ENCODE assay signal across 11 mouse cellular contexts in the genomic region with DNA sequence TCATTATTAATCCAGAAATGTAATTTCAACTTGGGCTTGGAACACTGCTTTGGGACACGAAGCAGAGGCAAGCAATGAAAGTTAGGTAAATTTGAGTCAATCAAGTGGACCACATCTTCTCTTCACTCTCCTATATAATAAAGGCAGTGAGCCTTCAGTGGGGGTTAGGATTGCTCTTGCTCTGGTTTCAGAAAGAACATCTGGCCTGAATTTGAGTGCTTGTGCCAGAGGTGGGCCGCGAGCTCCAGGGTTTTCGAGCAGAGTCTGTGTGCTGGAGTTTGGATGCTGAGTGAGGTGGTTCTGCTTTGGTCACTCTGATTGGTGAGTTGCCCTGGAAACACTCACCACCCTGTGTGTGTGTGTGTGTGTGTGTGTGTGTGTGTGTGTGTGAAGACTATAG.
DNase-seq lines count a peak whose midpoint lies in the region; ATAC-seq lines count a peak whose summit lies in the region.
"Had no signal": no experiment of that assay in that cellular context is flagged by ENCODE, and none has a peak within 500 bp of the region (broad histone marks: within the 10 kb centered on the region; RNA-seq: fewer than 3 reads in every experiment).

No protein-coding gene starts in this region.

- peaks cover 54% of the 10 kb centered on the region for H3K4me1 ChIP-seq in kidney, embryonic 15.5 days
- peaks cover 64% of the 10 kb centered on the region for H3K4me1 ChIP-seq in liver, embryonic 15.5 days (replicated peaks)
- H3K4me1 ChIP-seq in hindbrain, embryonic 16.5 days (ENCODE audit: control insufficient read depth, insufficient read depth, low read depth, low read length) = peaks cover 14% of the 10 kb centered on the region

- no peaks in the 10 kb centered on the region for H3K27me3 ChIP-seq in kidney, embryonic 15.5 days
- no peaks in the 10 kb centered on the region for H3K27me3 ChIP-seq in liver, embryonic 15.5 days
- no peaks in the 10 kb centered on the region for H3K27me3 ChIP-seq in hindbrain, embryonic 16.5 days (replicated peaks; ENCODE audit: control insufficient read depth, insufficient read depth, low read length)
- H3K27me3 ChIP-seq: forebrain, embryonic 15.5 days had no signal

- no peaks in the 10 kb centered on the region for H3K9me3 ChIP-seq in kidney, embryonic 15.5 days (replicated peaks)
- H3K9me3 ChIP-seq in liver, embryonic 15.5 days (replicated peaks) = no peaks in the 10 kb centered on the region
- no peaks in the 10 kb centered on the region for H3K9me3 ChIP-seq in hindbrain, embryonic 16.5 days (ENCODE audit: control insufficient read depth, low read length)
- H3K9me3 ChIP-seq: forebrain, embryonic 15.5 days had no signal

- DNase-seq in embryo, embryonic 10 days (ENCODE audit: low spot score) = peak; percentile 39
- no peak for DNase-seq in embryo, embryonic 9.5 days (ENCODE audit: extremely low spot score)
- DNase-seq in kidney, postnatal 25 days = no peak
- DNase-seq in forelimb bud, embryonic 11.5 days (ENCODE audit: low read depth, low spot score) = peak; percentile 72
- no peak for DNase-seq in thymus, postnatal 0 days (ENCODE audit: low spot score)
- DNase-seq: left cerebral cortex, postnatal 4 days had no signal

- H3K27ac ChIP-seq in kidney, embryonic 15.5 days = peak overlapping the region; percentile 89
- H3K27ac ChIP-seq in liver, embryonic 15.5 days (replicated peaks) = peak overlapping the region; percentile 51; the same call in 1 of the 2 replicates
- H3K27ac ChIP-seq in hindbrain, embryonic 16.5 days (ENCODE audit: low read depth, low read length) = no peak overlapping the region
- H3K27ac ChIP-seq: forebrain, embryonic 15.5 days; hindbrain, embryonic 14.5 days had no signal

- ATAC-seq in kidney, embryonic 15.5 days (replicated peaks; ENCODE audit: low FRiP score) = no peak
- ATAC-seq in liver, embryonic 15.5 days (ENCODE audit: insufficient read depth) = no peak
- no peak for ATAC-seq in hindbrain, embryonic 16.5 days

- H3K36me3 ChIP-seq in kidney, embryonic 15.5 days = peaks cover 54% of the 10 kb centered on the region
- peaks cover 27% of the 10 kb centered on the region; the same call in 1 of the 2 replicates for H3K36me3 ChIP-seq in liver, embryonic 15.5 days (replicated peaks)
- H3K36me3 ChIP-seq in hindbrain, embryonic 16.5 days (ENCODE audit: control insufficient read depth, insufficient read depth, low read length) = no peaks in the 10 kb centered on the region
- H3K36me3 ChIP-seq: forebrain, embryonic 15.5 days had no signal

- no peak overlapping the region for H3K9ac ChIP-seq in kidney, embryonic 15.5 days
- no peak overlapping the region for H3K9ac ChIP-seq in liver, embryonic 15.5 days
- no peak overlapping the region for H3K9ac ChIP-seq in hindbrain, embryonic 16.5 days (ENCODE audit: low read depth, low read length)
- H3K9ac ChIP-seq: forebrain, embryonic 15.5 days; hindbrain, embryonic 14.5 days had no signal

- 63% methylated on average over 4 of the region's 4 CpGs for WGBS in kidney, embryonic 15.5 days
- 83% methylated on average over 4 of the region's 4 CpGs for WGBS in liver, embryonic 15.5 days (ENCODE audit: insufficient replicate concordance)
- WGBS in hindbrain, embryonic 16.5 days = 86% methylated on average over 4 of the region's 4 CpGs

- H3K4me2 ChIP-seq in kidney, embryonic 15.5 days = no peak overlapping the region
- H3K4me2 ChIP-seq in liver, embryonic 15.5 days = no peak overlapping the region
- no peak overlapping the region for H3K4me2 ChIP-seq in hindbrain, embryonic 16.5 days (ENCODE audit: low read length)
- H3K4me2 ChIP-seq: forebrain, embryonic 15.5 days; hindbrain, embryonic 14.5 days had no signal

- no peak overlapping the region for H3K4me3 ChIP-seq in kidney, embryonic 15.5 days (replicated peaks)
- no peak overlapping the region for H3K4me3 ChIP-seq in liver, embryonic 15.5 days (replicated peaks)
- H3K4me3 ChIP-seq in hindbrain, embryonic 16.5 days (ENCODE audit: low read length) = no peak overlapping the region
- H3K4me3 ChIP-seq: forebrain, embryonic 15.5 days had no signal

Comparison
In these comparisons a context has a peak if more than half of its experiments do, and no peak if none do; other contexts are left out.
1. DNase-seq: peak in embryo, embryonic 10 days (single experiment) and forelimb bud, embryonic 11.5 days (single experiment); none in embryo, embryonic 9.5 days (single experiment), kidney, postnatal 25 days (0 of 2) and thymus, postnatal 0 days (single experiment).